Mouse (Mus musculus) stomach, embryonic 16.5 days (tissue): ENCODE data around the gene Gm10190. TPM values are rescaled to one million over a fixed set of nuclear protein-coding genes. Genes with fewer than 3 reads are reported as not detected.

Experiments used
- ATAC-seq: fragments of 200-750 bp; cut with Nextera tagmentation; 2 replicates; pipeline ENCODE4 v1.8.0; 2017; ENCODE audit warnings: moderate number of reproducible peaks, moderate TSS enrichment; ENCODE audit not compliant: insufficient read depth, low FRiP score
- H3K27ac ChIP-seq: fragments of 300-500 bp; sonication (generic); 2 replicates; pipeline ENCODE4 v1.5.1; 2014; ENCODE audit warnings: low read length
- H3K27me3 ChIP-seq: fragments of 300-500 bp; sonication (generic); 2 replicates; pipeline ENCODE4 v1.6.1; 2014; ENCODE audit warnings: low read length, control low read depth, mixed read lengths; ENCODE audit not compliant: control insufficient read depth, insufficient read depth
- H3K36me3 ChIP-seq: fragments of 300-500 bp; sonication (generic); 2 replicates; pipeline ENCODE4 v1.6.1; 2014; ENCODE audit warnings: low read length; ENCODE audit not compliant: control insufficient read depth, insufficient read depth
- H3K4me1 ChIP-seq: fragments of 300-500 bp; sonication (generic); 2 replicates; pipeline ENCODE4 v1.6.1; 2014; ENCODE audit warnings: low read length, control low read depth, mixed read lengths; ENCODE audit not compliant: control insufficient read depth, insufficient read depth
- H3K4me2 ChIP-seq: fragments of 300-500 bp; sonication (generic); 2 replicates; pipeline ENCODE4 v1.6.1; 2014; ENCODE audit warnings: low read depth, low read length, mixed read lengths
- H3K4me3 ChIP-seq: fragments of 300-500 bp; sonication (generic); replicated peaks from 2 replicates; pipeline ENCODE4 v1.5.1; 2014; ENCODE audit warnings: mild to moderate bottlenecking, low read length
- H3K9ac ChIP-seq: fragments of 300-500 bp; sonication (generic); 2 replicates; pipeline ENCODE4 v1.6.1; 2014; ENCODE audit warnings: low read length
- H3K9me3 ChIP-seq: fragments of 300-500 bp; sonication (generic); replicated peaks from 2 replicates; pipeline ENCODE4 v1.6.1; 2016; ENCODE audit warnings: low read length, control low read depth; ENCODE audit not compliant: control insufficient read depth
- WGBS: fragments of 180-500 bp; shearing (Covaris S2); extraction: QIAGEN DNeasy Blood & Tissue Kit; methylation state at CpG from one replicate; pipeline ENCODE4 v1.1.7; 2014; 5-methylcytosine and 5-hydroxymethylcytosine counted together
- polyA plus RNA-seq: library from polyadenylated mRNA; unstranded; fragments of >200 nt; fragmentation: Nextera tagmentation; extraction: Ambion mirVana; gene quantifications from 2 replicates; pipeline ENCODE4 v1.2.1, GENCODE M21; 2015

Gm10190 gene
- polyA plus RNA-seq, 1 experiment from 2014 or later = not detected

GRCm38 (mm10) chr17:80325456-80325855, 47.9 kb downstream of the Gm10190 start:
- no peaks in the 10 kb centered on the region for H3K27me3 ChIP-seq
- H3K4me3 ChIP-seq = no peak overlapping the region
- H3K4me1 ChIP-seq = no peaks in the 10 kb centered on the region
- no peaks in the 10 kb centered on the region for H3K9me3 ChIP-seq
- H3K36me3 ChIP-seq = no peaks in the 10 kb centered on the region
- no peak overlapping the region for H3K9ac ChIP-seq
- 69% methylated on average over 5 of the region's 5 CpGs for WGBS
- no peak overlapping the region for H3K4me2 ChIP-seq
- ATAC-seq = no peak
- no peak overlapping the region for H3K27ac ChIP-seq

GRCm38 (mm10) chr17:80324521-80324920, 48.8 kb downstream of the Gm10190 start:
- Histone ChIP-seq H3K36me3 (no peaks in the 10 kb centered on the region), H3K27ac (no peak overlapping the region), H3K27me3 (no peaks in the 10 kb centered on the region), H3K9ac (no peak overlapping the region), H3K4me2 (no peak overlapping the region), H3K4me3 (no peak overlapping the region), H3K4me1 (no peaks in the 10 kb centered on the region), H3K9me3 (no peaks in the 10 kb centered on the region)
- no peak for ATAC-seq
- 80% methylated on average over 7 of the region's 7 CpGs for WGBS

GRCm38 (mm10) chr17:80323658-80324057, 49.7 kb downstream of the Gm10190 start:
- Histone ChIP-seq H3K9ac (no peak overlapping the region), H3K36me3 (no peaks in the 10 kb centered on the region), H3K4me3 (no peak overlapping the region), H3K27me3 (no peaks in the 10 kb centered on the region), H3K4me2 (no peak overlapping the region), H3K4me1 (no peaks in the 10 kb centered on the region), H3K27ac (no peak overlapping the region), H3K9me3 (no peaks in the 10 kb centered on the region)
- WGBS = 69% methylated on average over 8 of the region's 8 CpGs
- ATAC-seq = no peak

Other genes starting within 250 kb of the Gm10190 start
- gene Galm, start 246.1 kb downstream of the Gm10190 start, polyA plus RNA-seq = 34.3 and 35.1 TPM in 2 replicates
- 461 and 480 TPM in 2 replicates for gene Srsf7, start 166.2 kb downstream of the Gm10190 start, polyA plus RNA-seq
- gene Ttc39d, start 166.1 kb downstream of the Gm10190 start, polyA plus RNA-seq = 0.10 TPM in 1 of 2 replicates, not detected in the other
- 35.6 and 36.5 TPM in 2 replicates for gene Gemin6, start 149.1 kb downstream of the Gm10190 start, polyA plus RNA-seq
- gene Morn2, start 83.3 kb downstream of the Gm10190 start, polyA plus RNA-seq = 18.5 and 20.8 TPM in 2 replicates
- gene Dhx57, start 83.1 kb downstream of the Gm10190 start, polyA plus RNA-seq = 14.5 and 15.6 TPM in 2 replicates
- gene Arhgef33, start 66.1 kb downstream of the Gm10190 start, polyA plus RNA-seq = 0.14 and 2.0 TPM in 2 replicates
- 3.3 and 3.5 TPM in 2 replicates for gene Sos1, start 106.9 kb upstream of the Gm10190 start, polyA plus RNA-seq
- gene Cdkl4, start 204.3 kb upstream of the Gm10190 start, polyA plus RNA-seq = 0.12 and 0.26 TPM in 2 replicates